Mouse (Mus musculus) WW6 (cell line): ENCODE measurements around the gene Jak3.

Source experiments
- DNase-seq: peaks from one replicate; pipeline ENCODE4 v3.0.0-alpha.2; 2013; ENCODE audit warnings: low read depth, low spot score

The Jak3 gene

DNA sequence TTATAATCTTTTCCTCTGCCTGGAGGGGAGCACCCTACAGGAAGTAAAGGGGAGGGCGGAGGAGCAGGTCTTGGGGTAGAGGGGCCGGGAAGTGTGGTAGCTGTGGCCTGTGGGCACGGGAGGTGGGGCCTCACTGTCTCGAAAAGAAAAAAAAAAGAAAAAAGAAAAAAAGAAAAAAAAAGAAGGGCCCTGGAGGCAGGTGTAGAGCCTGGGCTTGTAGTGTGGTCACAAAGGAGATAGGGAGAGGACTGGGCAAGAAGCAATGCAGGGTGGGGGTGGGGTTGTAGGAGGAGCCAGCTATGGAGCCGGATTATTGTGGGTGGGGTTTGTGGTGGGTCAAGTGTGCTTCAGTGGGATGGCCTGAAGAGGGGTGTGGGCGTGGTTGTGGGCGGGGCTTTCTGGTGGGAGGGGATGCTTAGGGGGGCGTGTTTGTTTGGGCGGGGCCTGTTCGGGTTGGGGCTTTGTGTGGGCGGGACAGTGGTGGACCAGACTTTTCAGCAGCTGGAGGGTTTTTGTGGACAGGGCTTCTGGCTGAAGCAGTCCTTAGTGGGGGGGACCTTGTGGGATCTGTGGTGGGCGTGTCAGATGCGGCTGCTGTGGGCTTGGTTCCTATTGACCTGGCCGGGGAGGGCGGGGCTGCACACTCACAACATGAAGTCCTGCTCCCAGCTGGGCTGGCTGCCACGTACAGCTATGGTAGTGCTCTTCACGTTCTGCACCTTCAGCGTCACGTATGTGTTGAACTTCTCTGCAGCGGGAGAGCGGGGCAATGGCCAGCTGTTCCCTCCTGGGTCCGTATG lies 10.6 kb upstream of the Jak3 start:
- DNase-seq = peak; percentile 86

DNA sequence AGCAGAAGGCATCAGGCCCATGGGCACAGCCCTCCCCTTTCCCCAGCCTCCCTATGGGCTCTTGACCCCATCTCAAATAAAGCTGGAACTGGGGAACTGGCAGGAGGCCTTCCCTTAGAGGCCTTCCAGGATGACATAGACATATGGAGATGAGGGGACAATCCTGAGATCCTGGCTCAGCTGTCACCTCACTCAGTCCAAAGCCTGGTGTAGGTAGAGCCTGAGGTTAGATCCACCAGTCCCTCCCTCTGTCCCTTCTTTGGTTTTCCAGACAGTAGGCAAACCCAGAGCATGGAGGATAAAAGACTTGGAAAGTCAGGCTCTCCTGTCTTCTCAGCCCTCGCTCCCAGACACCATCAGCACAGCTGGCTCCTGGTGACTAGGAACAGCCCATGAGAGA lies 9.2 kb upstream of the Jak3 start:
- DNase-seq = no peak

DNA sequence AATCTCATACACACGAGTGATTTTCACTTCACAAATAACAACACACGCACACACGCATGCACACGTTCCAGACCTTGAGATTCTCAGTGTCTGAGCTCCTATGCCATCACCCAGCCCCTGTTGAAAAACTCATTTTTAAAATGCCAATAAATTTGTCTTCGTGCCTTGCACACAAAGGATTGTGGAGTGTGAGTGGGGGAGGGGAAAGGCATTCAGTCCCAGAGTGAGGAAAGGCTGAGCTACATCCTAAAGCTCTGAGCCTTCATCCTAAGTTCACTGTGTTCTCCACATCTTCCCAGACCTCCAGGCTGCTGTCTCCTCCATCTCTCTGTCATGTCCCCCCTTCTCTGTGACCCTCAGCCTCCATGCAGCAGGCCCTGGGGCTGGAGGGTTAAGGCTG lies 8.8 kb upstream of the Jak3 start:
- DNase-seq = no peak

DNA sequence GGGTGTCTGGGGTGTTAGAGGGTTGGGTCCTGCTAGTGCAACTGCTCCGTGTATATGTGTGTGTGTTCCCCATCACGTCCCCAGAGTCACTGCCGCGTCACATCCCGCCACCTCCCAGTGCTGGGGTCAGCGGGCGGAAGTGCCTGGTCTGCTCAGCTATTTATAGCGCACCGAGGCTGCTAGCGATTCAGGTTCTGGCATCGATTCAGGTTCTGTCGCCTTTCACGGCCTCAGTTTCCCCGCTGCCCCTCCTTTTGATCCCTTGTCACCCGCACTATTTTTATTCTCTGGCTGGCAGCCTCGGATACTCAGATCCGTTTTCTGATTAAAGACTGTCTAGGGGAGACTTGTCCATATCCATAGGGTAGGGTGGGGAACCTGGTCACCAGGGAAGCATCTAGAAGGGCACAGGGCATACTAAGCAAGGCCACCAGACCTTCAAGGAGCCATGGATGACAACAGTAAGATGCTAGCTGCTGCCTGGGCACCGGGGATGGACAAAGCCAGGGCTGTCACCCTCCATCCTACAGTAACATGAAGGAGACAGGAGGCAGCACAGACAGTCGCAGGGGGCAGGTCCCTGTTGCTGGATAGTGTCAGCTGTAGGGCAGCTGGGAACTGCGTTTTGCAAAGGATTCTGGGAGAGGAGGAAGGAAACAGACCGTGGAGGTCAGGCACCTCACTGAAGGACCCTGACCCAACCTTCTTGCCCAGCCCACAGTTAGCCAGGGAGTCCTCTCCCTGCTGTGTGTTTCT lies 7.7 kb upstream of the Jak3 start:
- DNase-seq = no peak

DNA sequence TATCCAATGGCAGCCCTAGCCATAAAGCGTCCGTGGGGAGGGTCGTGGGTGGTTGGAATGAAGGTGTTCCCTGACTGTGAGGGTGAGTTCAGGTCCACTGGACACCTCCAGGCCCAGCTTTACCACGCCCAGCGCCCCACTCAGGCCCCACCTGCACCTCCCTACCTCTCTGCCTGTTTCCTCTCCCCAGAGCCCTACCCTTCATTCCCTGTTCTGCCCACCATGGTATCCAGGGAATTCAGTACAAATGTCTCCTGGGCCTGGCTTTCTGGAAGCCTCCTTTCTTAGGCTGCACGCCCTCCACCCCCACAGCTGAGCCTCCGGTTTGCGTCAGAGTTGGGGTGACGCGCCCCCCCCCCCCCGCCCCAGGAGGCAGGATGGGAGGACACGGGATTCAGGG lies 5.9 kb upstream of the Jak3 start:
- no peak for DNase-seq

DNA sequence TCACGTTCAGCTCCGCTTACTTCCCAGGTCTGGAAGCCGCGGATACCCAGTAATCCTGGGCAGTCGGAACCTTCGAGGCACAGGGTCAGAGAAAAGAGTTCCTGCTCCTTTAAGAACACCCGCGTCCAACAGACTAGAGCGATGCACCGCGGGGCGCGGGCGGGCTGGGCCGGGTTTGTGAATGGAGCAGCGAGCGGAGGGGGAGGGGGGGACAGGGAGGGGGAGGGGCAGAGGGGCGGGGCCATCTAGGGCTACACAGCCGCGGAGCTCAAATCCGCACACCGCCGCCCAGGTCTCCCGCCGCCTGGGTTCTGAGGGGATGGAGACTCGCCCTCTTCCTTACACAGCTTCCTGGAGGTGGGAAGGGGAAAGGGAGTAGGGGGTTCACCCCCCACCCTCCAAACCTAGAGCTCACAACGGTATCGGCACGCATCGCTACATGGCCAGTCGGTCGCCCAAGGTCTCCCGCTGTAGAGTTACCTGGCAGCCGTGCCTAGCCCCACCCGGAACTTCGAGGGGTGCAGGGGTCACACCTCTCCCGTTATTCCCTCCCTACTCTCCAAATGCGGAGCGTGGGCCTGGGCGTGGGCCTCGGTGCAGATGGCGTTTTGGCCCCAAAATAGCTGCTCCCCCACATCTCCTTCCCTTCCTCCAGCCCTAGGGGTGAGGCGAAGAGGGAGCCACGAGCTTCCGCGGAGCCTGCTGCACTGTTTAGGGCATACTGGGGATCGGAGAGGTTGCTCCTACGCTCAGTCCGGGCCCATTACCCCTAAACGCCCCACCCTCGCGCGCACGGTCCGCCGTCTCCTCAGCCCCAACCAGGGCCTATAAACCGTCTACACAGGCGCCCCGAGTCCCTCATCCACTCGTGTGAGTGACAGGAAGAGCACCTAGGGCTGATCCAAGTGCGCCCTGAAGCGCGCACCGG lies 5.2 kb upstream of the Jak3 start:
- peak; percentile 87 for DNase-seq

DNA sequence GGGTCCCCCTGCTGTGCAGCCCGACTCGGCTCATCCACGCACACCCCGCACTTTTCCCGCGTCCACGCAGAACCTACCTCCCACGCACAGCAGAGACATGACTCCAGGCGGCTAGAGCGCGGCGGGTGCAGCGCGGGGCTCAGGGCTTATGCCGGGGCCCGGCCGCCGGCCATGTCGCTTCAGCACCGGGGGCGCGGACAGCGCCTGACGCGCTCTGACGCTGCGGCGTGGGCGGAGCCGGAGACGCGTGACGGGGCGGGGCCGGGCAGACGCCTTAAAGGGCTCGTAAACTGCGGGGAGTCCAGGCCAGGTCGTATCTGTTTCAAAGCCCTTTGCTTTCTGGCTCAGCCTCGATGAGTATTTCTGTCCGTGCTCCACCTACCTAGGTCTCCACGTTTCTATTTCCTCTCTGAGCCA lies 4.5 kb upstream of the Jak3 start, which contains the start of gene Unc13a:
Gene Unc13a, minus strand, starts transcription at position 209 of the 417 bp plus-strand sequence.
- DNase-seq = peak; percentile 76

DNA sequence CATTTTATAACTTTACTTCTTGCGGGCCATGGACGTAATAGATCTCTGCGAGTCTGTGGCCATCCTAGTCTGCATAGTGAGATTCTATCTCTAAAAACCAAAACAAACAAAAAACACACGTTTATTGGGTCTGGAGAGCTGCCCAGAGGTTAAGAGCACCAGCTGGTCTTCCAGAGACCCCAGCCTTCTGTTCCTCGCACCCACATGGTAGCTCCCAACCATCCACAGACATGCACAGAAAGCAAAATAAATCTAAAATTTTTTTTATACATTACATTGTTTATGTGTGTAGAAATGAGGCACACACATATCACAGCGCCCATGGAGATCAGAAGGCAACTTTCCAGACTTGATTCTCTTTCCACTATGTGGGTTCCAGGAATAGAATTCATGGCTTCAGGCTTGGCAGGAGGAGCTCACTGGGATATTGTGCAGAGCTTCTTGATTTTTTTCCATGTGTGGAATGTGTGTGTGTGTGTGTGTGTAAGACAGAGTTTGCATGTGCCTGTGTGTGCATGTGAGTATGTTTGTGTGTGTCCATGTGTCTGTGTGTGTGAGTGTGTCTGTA lies 3.8 kb upstream of the Jak3 start:
- DNase-seq = no peak

DNA sequence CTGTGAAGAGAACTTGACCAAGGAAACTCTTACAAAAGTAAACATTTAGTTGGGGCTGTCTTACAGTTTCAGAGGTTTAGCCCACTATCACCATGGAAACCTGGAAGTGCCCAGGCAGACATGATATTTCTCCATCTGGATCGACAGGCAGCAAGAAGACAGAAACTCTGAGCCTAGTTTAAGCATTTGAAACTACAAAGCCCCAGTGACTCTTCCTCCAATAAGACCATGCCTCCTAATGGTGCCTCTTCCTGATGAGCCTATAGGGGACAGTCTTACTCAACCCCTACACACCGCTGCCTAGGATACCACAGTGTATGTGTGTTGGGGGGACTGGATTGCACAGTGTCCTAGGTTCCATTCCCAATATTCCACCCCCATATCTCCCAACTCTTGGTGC lies 2.0 kb upstream of the Jak3 start:
- DNase-seq = no peak

DNA sequence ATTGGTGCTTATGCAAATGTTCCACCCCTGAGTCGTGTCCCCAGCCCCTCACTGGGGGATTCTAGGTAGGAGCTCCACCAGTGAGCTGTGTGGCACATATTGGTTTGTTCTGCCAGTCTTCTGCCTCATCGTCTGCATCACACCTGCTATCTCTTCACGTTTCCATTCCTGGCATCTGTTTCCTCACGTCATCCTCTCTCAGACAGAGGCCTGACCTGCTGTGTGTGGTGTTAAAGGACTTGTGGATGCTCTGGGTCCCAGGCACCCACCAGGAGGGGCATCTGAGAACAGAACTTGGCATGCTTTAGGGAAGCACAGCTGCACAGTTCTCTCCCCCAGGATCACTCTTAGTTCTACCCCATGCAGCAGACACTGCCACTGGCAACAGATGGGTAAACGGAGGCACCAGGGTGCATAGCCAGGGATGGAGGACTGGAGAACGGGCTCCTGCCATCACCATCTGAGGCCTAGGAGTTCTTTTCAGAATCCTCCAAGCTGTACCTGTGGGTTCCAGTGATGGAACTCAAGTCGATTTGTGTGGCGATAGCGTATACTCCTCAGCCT lies 558 bp upstream of the Jak3 start:
- DNase-seq = no peak

DNA sequence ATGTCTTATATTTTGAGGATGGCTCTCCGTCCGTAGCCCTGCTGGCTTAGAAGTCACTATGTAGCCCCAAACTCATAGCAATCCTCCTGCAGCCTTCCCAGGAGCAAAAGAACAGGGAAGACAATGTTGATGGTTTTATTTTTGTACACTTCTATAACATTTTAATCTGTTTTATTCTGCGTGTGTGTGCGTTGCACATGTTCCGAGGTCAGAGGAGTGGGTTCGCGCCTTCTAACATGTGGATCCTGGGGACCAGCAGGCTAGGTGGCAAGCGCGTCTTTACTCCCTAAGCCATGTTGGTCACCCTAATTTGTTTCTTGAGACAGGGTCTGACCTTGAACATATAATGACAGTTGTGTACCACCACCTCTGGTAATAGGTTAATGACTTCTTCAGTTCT lies 707 bp downstream of the Jak3 start:
- DNase-seq = no peak

DNA sequence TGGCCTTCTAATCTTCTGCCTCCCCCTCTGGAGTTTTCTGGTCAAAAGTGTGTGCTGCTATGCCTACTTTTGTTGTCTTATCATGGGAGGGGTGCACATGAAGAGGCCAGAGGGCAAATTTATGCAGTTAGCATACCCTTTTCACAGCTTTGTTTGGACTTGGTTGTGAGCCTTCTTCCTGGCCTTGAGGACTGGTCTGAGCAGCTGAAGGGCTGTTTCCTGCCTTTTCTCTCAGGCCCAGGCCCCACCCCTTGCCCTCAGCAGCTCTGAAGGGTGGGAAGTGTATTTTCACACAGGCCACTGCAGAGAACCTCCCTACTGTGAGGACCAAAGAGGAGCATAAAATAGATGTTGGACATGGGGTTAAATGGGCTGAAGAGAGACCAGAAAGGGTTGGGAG lies 1.5 kb downstream of the Jak3 start:
- no peak for DNase-seq

DNA sequence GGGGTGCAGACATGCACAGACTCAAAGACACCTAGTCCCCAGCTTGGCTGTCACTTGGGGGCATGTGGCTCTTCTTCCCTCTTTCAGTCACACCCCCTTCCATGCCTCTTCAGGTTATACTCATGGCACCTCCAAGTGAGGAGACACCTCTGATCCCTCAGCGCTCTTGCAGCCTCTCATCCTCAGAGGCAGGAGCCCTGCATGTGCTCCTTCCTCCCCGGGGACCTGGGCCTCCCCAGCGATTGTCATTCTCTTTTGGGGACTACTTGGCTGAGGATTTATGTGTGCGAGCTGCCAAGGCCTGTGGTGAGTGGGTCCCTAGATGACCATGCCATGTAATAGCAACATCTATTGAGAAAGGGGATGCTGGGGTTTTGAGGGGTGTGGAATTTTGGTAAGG lies 2.1 kb downstream of the Jak3 start:
- no peak for DNase-seq

DNA sequence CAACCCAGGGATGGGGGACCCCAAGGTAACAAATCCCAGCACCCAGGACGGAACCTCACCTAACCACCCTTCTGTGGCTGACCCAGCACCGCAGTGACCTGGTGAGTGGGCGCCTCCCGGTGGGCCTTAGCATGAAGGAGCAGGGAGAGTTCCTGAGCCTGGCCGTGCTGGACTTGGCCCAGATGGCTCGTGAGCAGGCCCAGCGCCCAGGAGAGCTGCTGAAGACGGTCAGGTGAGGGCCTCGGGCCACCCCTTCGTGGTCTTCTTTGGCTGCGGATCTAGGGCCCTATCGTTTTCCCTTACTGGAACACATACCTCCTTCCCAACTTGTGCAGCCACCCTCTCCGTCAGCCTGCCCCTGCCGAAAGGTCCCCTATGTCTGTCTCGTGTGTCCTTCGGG lies 3.0 kb downstream of the Jak3 start:
- no peak for DNase-seq

DNA sequence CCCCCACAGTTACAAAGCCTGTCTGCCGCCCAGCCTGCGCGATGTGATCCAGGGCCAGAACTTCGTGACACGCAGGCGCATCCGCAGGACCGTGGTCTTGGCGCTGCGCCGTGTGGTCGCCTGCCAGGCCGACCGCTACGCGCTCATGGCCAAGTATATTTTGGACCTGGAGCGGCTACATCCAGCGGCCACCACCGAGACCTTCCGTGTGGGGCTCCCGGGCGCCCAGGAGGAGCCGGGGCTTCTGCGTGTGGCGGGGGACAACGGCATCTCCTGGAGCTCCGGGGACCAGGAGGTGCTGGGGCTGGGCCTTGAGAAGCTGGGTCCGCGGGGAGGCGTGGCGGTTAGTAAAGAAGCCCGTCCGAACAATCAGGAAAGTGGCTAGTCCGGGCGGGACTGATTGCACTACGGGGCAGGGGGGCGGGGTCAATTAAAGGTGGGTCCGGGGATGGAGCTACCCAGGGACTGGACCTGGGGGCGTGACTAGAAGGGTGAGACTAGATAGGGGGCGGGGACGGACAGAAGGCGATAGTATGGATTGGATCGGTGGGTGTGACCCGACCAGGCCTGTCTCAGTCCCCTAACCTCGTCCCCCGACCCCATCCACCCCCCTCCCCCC lies 3.6 kb downstream of the Jak3 start:
- DNase-seq = no peak

DNA sequence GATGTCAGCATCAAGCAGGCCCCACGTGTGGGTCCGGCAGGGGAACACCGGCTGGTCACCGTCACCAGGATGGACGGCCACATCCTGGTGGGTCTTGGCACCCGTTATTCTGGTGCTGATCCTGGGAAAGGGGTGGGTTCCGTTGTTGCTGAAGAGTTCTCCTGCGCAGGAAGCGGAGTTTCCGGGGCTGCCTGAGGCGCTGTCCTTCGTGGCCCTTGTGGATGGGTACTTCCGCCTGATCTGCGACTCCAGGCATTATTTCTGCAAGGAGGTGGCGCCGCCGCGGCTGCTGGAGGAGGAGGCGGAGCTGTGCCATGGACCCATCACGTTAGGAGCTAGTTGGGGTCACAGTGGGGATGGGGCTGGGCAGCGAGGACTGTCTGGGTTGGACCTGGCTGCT lies 4.4 kb downstream of the Jak3 start:
- DNase-seq = no peak

DNA sequence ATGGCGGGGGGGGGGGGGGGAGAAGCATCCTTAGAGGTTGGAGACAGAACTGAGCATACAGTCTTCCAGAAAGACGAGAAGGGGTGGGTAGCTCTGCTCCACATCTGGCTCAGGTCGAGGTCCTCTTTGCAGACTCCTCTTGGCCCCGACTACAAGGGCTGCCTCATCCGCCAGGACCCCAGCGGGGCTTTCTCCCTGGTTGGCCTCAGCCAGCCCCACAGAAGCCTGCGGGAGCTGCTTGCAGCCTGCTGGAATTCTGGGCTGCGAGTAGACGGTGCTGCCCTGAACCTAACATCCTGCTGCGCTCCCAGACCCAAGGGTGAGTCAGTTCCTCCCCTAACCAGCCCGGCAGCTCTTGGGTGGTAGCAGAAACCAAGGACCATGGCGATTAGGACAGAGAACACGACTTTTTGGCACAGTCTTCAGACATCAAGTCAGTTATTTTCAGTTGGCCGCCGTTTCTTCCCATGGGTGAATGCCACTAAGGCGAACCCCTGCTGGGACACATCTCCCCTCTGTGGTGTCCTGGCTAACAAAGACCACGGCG lies 5.3 kb downstream of the Jak3 start:
- no peak for DNase-seq

DNA sequence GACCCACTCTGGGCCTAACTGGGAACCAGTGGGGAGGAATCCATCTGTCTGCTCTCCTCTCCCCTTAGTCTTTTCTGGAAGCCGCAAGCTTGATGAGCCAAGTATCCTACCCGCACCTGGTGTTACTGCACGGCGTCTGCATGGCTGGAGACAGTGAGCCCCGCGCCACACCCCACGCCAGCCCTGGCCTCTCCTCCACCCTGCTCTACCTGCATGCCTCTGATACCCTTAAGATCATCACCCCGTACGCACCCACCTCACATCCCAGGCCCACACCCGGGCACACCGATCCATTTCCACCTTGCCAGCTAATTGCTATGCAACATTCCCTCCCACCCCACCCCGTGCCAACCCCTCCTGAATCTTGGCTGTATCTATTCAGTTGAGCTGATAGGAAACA lies 6.7 kb downstream of the Jak3 start:
- no peak for DNase-seq

DNA sequence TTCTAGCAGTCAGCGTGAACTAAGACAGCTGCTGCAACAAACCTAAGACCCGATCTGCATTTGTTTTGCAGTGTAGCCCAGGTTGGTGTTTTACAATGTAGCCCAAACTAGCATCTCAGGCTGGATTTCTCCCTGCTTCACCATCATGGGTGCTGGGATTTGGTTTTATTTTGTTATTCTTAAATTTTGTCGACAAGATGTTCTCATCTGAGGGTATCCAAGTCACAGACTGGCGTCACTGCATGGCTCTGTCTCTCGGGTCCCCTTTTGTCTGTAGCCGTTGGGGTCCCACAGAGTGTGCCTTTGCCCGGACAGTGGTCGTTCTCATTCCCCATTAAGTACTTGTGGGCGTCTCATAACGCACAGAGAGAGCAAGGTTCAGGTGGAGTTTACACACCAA lies 8.6 kb downstream of the Jak3 start:
- DNase-seq = no peak

DNA sequence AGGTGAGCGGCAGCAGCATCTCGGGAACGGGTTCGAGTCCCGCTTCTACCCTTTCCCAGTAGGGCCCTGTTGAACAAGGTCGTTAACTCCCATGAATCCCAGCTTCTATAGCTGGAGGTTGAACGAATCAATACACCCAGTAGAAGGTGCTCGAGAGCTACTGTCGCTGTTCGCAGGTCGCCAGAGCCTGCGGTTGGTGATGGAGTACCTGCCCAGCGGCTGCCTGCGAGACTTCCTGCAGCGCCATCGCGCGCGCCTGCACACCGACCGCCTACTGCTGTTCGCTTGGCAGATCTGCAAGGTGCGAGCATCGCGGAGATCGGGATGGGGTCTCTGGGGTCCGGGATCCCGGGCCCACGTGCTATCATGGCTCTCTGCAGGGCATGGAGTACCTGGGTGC lies 9.5 kb downstream of the Jak3 start:
- peak; percentile 70 for DNase-seq
